Mouse (Mus musculus): ENCODE measurements around the gene Socs3. TPM values are rescaled to one million over a fixed set of nuclear protein-coding genes. Genes with fewer than 3 reads are reported as not detected.

The Socs3 gene
- polyA plus RNA-seq (2017; shearing (Covaris generic)), result 10 to 100 TPM; 34.4 to 35.5 TPM

DNA sequence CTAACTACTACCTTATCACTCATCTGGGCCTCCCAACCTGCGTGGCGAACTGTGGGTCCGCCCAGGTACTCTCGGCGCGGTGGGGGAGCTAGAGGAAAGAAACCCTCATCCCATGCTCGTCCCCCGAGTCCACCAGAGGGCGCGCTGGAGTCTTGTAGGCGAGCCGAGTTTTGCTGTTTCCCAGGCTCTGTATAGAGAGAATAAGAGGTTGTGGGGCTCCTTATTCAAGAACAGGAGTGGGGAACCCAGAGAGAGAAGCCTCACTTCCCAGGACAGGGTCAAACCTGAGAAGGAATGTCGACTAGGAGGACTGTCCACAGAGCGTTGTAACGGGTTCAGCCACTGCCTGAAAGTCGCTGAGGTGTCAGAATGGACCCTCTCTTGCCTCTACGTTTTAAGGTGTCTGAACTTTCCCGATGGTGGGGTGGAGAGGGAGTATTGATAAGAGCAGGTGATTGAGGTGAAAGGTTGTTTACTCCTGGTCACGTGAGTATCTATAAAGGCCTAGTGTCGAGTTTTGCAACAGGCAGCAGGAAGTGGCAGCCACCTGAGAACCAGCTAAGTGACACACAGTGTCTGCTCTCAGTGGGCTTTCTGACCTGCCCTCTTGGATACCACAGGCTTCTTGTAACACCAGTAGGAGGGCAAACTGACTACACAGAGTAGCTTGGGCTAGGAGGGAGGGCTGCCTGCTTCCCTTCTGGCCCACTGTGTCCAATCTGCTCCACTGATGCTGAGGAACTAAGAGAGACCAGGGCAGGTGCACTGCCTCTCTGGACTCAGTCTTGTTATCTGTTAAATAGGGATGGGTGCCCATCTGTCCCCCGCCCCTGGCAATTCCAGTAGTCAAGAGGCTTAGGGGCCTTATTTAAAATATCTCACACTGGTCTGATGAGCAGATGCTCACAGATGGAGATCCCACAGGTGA, at the start of gene Socs3:
Gene Socs3 (minus strand): TSS at position 103 of the 928 bp plus-strand sequence.
- ATAC-seq, result peak; percentile 62

DNA sequence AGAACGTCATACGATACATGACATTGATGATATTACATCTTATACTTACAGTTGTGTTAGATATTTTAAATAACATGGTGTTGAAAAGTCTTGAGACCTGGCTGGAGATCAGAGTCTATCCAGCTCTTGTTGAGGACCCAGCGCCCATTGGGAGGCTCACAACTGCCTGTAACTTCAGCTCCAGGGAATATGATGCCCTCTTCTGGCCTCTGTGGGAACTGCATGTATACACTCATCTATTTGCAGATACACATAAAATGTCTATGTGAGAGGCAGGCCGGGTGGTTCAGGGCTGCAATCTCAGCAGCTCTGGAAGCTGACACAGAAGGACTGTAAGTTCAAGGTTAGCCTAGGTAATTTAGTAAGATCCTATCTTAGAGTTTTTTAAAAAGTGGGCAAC, 48.5 kb upstream of the Socs3 start:
- no peak for ATAC-seq

DNA sequence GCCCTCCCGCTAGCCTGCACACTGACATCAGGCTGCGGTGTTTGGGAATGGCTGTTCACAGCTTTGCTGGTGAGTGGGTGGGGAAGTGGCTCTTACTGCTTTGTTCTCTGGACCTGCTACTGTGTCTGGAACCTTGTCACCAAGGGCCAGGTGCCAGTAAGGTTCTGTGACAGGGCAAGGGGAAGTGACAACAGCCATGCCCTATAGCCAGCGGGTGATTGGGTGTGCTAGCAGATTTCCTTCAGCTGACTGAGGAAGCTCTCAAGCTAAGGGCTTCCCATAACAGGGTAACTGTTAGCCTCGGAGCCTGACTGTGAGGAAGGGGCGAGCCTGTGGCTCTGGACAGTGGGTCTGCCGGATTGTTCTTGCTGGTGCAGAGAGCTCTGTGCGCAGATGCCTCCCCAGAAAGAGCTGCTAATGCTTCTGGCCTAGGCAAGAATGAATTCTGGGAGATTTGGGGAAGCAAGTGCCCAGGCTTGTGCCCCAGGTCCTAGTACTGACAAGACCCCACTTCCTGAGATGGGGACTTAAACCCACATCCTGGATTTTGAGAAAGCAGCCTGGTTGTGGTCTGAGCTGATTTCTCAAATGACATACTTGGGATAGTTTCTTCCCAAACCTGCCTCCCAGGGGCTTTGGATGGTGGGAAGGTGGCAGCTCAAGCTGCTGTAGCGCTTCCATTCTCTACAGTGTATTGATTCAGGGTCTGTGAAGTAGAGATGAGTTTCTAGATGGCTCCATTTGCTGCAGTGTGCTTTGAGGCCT, 45.7 kb upstream of the Socs3 start:
- ATAC-seq, result peak; percentile 56

DNA sequence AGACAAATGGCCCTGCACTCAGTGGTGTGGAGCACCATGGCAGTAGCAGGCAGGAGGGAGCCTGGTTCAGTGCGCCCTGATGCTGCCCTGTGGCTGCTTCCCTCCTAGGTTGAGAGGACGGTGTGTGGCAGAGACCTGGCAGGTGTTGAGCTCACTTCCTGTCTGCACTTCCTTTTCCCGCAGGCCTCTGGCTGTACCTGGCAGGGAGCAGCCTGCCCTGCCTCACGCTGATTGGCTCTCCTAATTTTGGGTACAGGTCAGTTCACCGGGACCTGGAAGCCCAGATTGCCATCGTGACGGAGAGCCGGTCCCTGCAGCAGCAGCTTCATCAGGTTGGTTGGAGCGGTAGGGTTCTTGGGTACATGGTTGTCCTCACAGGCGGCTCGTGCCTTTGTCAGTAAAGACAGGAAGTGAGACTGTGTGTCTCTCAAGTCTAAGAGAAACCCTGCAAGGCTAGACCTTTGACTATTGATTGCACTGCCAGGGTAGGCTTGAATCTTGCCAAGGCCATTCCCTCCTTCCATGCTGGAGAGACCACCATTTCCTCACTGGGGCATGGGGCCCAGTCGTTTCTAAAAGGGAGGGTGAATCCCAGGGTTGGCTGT, 44.6 kb upstream of the Socs3 start:
- peak; percentile 87 for ATAC-seq

DNA sequence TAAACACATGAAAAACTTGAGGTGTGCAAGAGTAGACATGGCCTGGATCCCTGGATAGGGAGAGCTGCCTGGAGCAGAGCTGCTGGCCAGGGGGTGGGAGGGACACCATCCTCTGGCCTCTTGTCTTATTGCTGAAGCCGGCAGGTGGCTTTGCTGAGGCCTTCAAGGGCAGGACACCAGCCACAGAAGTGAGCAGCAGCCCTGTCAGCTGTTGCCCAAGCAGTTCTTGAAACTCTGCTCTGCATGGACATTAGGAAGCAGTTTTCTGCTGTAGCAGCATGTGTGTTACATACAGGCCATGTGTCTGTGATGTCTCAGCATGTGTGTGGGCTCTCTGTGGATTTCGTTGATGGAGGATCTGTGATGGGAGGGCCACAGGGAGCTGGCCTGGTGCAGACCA, 43.5 kb upstream of the Socs3 start:
- ATAC-seq, result no peak

DNA sequence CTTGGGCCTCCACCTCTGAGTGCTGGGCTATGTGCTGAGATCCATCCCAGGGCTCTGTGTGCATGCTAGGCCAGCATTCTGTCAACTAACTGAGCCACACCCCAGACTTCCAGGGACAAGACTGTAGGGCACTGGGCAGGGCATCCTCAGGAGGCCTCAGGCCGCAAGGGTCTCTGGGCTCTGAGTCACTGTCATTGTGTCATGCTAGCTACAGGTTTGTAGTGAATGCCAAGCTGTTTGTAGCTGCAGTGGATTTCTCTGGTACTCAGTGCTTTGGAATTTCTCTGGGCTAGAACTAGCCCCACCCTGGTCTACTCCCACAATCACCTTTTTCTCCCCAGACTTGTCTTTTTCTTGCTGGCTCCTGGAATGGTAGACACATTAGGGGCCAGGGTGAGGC, 42.7 kb upstream of the Socs3 start:
- no peak for ATAC-seq

DNA sequence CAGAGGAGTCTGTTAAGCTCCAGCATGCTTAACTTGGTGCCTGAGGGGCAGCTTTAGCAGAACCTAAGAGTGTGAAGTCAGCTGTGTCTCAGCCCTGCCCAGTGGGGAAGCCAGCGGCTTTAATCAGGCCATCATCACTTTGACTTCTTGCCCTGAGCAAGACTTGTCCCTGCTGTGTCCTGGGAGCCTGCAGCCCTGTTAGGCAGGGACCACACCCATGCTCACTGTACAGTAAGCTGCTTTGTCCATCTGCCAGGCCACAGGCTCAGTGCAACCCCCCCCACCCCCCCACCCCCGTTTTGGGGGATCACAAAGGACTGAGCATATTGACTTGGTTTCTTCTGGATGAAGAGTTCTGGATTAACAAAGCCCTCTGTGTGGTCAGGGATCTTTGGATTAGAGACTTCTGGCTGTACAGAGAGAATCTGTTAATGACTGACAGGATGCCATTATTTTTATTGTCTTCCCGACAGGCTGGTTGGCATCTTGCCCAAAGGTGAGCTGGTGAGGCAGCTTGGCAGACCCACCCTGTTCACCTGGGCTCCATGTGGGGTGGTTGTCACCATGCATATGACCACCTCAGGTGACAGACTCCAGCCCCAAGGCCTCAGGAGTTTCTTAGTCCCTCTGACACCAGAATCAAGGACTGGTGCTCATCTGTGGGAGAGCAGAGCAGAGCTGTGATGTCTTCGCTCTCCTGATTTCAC, 40.2 kb upstream of the Socs3 start:
- ATAC-seq, result no peak

DNA sequence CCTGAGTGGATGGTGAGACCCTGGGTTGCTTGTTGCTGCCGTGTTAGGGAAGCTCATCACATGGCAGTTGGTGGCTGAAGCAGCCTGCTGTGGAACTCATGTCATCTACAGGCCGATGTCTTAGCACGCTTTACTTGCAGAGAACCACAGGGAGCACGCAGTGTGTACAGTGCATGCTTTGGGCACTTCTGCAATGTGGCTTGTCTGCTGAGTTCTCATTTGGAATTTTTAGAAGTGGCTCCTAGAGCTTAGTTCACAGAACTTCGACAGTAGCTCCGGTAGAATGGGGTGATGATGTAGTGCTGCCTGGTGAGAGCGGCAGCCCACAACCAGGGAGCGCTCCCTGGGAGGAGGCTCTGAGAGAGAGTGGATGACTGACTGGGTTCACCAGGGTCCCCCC, 39.0 kb upstream of the Socs3 start:
- no peak for ATAC-seq

DNA sequence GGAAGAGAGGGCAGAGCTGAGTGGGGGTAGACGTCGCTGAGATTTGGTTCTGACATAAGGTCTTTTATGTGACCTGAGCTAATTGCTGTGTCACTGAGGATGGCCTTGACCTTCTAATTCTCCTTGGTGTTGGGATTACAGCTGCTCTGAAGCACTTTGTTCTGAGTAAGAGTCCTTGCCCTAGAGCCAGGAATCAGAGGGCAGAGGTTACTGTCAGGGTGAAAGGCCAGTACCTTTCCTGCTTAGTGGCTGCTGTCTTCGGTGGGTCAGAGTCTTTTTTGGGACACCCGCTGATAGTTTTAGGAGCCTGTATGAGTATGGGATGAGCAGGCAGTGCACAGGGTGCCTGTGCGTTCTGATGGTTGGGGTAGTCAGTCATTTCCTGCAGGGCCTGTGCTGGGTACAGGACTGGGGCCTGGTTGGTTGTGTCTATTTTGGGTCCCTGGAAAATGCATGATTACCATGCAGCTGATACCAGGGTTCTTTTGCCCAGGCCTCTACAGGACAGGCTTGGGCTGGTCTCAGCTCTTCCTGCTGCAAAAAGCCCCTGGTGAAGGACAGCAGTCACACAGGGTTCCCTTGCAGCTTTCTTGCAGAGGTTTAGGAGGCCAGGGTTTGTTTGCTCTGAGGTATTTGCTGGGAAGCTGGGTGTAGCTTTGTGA, 38.4 kb upstream of the Socs3 start:
- ATAC-seq, result no peak

DNA sequence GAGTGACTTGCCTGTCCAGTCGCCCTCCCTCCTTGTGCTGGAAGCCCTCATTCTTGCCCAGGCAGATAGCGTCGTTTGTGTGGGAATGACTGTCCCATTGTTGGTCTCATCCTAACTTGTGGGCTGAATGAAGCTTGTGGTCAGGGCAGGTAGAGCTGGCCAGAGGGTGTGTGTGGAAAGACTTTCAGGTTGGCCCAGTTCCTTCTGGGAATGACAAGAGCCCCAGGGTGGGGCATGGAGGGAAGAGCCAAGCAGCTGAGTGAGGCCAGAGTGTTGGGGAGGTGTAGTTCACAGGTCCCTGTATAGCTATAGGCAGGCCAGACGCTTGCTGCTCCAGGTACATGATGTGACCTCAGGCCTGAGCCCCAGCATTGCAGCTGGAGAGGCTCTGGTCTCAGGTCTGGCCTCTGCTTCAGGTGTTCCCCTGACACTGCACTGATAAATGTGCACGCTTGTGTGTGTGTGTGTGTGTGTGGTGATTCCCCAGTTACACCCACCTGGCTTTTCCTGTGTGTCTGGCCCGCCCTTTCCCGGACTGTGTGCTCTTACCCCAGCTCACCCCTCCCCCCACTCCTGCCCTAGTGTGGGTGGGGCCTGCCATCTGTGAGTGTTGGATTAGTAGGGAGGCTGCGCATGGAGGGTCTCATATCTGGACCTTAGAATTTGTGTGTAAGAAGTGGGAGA, 37.8 kb upstream of the Socs3 start:
- ATAC-seq, result peak; percentile 57

DNA sequence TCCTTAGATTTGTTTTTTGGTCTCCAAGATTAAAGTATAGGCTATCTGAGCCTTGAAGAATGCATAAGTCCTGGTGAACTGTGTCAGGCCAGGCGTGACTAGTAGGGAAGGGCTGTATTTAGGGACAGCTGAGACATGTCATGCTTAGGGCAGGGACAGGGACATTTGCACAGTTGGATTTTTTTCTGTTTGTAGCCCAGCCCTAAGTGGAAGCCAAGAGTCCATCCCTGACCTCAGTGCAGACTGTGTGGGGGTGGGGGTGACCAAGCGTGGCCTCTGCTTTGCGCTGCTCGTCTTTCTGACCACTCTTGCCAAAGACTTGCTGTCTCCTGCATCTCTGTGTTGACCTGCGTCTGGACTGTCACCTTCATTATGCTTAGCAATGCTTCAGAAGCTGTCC, 34.4 kb upstream of the Socs3 start:
- no peak for ATAC-seq

DNA sequence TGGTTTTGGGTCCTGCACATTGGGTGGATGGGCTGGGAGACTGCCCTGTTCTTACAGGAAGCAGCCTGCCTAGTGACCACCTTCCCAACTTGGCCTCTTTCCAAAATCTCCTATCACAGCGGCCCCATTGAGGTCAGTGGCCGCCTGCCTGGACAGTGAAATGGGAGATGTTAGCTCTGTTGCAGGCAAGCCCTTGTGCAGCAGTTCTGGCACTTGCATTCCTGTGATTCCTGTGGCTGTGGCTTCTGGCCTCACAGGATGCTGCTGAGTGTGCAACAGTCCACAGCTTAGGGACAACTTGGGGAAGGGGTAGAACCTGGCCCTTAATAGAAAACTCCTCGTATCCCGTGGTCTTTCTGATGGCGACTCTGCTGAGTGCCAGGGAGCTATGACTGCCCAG, 33.9 kb upstream of the Socs3 start:
- ATAC-seq, result no peak

DNA sequence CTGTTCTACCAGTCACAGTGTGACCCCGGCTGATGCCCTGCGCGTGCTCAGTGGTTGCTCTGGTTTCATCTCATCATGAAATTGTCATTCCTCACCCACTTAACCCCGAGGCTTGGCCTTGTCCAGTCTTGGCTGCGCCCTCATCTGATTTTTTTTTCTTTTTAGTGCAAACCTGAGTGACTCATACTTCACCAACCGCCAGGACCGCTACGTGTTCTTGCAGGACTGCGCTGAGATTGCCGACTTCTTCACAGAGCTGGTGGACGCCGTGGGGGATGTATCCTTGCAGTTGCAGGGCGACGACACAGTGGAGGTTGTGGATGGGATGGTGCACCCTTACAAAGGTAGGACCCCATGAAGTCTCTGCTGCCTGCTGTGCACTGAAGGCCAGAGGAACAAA, 33.3 kb upstream of the Socs3 start:
- ATAC-seq, result no peak

DNA sequence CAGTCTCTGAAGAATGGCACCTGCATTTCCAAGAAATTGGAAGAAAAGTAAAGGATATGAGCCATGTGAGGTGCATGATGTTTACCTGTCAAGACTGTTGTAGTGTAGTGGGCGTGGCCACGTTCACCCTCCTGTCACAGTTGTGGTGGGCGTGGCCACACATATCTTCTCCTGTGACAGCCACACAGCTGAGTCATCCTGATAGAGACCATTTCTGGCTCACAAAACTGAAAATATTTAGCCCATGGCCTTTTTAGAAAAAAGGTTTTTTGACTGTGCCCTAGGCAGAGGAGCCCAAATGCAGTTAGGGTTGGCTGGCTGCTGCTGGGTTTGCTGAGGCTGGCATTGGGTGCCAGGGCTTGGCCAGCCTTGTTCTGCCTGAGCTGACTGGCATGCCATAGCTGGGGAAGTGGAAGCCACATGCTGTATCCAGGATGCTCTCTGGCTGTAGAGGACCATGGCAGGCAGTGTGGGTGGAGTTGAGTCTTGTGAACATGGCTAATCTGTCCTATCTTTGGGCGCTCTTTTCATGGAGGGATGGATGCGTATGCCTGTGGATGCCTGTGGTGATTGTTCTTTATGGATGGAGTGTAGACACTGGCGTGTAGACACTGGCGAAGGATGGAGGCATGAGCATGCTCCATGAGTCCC, 30.8 kb upstream of the Socs3 start:
- peak; percentile 54 for ATAC-seq

DNA sequence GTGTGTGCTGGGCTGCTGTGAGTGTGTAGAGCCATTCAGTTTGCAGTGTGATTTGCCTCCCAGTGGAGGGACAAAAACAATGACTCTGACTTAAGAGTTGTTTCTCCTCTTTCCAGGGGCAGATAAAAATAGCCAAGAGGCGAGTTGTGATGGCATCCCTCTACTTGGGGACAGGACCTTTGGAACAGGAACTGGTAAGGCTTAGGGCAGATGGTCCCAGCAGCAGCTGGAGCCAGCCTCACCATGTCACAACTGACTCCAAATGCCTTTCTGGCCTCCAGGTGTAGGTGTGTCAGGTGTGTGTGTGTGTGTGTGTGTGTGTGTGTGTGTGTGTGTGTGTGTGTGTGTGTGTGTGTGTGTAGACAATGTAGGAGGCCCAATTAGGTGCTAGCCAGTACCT, 30.2 kb upstream of the Socs3 start:
- no peak for ATAC-seq

DNA sequence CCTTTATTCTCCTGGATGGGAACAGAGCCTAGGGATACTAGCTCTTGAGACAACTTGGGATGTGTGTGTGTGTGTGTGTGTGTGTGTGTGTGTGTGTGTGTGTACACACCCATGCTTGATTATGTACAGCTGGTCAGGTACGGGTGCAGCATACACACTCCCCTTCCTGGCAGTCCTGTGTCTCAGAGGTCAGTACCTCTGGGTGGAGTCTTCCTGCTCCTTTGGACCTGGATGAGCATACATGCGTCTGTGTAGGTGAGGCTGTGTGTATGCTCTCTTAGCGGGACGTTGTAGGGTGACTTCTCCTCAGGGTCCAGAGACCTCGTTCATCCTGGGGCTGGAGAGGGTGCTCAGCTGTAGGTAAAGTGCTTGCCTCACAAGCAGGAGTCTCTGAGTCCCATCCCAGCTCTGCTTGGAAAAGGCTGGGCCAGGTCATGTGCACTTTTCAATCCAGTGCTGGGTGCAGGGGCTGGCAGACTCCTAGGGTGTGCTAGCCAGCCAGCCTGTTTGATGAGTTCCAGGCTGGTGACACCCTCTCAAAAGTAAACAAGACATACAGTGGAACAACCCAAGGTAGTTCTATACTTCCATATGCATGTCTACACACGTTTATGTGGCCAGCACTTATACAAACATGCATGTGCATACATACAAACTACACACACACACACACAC, 29.6 kb upstream of the Socs3 start:
- ATAC-seq, result no peak

DNA sequence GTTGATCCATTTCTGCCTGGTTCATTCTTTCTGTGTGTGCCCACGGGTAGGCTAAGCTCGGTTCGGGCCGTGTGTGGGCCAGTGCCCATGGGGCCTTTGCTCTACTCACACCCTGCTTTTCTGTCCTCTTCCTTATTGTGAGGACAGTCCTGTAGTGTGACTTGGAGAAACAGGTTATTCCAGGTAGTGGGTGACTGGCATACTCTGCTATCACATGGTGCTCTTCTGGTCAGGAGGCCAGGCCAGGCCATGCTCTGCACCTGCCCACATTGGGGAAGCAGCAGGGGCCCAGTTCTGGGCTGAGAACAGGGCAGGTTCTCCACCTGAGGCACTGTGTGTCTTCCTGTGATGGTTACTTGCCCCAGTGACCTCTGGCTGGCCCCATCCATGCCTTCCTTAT, 28.5 kb upstream of the Socs3 start:
- no peak for ATAC-seq

DNA sequence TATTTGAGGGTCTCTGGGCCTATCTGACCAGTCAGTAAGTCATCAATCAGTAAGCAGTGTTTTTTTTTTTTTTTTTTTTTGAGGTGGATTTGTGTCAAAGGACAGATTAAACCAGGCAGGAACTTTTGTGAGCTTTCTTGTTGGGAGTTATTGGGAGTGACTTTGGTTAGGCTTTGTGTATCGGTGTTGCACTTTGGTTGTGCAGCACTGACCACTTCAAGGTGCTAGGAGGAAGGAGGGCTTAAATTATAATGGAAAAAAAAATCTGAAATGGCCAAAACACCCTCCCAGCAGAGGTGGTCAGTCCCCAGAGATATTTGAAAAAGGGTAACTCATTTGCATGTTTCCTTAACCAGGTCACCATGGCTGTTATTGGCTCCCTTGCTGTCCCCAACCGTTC, 27.2 kb upstream of the Socs3 start:
- ATAC-seq, result no peak

DNA sequence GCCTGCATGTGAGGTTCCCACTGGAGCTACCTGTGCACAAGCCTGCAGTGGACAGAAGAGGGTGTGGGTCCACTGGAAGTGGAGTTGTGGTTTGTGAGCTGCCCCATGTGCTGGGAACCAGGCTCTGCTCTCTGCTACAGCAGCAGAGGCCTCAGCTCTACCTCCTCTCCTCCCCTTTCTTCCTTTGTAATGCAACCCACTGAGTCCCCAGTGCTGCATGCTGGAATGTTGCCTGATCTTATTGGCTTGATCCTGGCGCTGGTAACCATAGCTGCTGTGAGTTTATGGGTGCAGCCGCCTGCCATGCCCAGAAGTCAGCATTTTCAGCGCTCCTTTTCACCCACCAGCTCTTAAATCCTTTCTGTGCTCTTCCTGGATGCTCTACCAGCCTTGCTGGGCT, 26.2 kb upstream of the Socs3 start:
- ATAC-seq, result no peak

DNA sequence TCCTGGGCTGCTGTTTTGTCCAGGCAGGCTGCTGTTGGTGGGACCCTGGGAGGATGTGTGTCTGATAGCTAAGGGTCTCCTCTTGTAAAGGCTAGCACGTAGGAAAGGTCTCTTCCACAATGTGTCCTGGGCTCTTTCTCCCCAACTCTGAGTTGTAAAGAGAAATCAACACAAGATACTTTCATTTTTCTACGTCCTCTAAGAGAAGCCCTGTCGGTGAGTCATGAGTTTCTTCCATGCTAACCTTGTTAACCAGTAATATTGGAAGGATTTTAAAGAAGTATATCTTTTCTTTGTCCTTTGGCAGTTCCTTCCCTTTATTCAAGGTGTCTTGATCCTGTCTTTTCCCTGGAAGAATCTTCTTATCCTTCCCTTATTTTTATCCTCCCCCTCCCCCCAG, 25.8 kb upstream of the Socs3 start:
- ATAC-seq, result no peak

DNA sequence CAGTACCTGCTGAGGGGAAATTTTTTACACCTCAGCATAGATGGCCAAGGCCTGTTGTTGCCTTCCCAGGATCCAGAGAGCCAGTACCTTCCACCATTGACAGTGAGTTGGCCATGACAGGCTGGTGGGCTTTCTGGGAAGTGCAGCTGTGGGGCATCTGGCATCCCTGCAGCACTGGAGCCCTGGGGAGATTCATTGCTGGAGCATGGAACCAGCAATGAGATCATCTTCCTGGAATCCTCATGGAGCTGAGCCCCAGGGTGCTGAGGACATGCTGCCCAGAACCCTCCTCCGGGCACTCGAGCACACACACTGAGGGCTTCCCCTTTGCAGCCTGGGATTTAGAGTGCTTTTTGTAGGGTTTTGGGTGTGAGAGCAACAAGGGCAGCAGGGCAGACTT, 25.4 kb upstream of the Socs3 start:
- ATAC-seq, result no peak

Data from CD4-positive, CD25-positive, alpha-beta regulatory T cell, adult 4 months (primary cell).